Mouse (Mus musculus) midbrain, embryonic 16.5 days (tissue): ENCODE data around the gene Csrnp3. TPM values are rescaled to one million over a fixed set of nuclear protein-coding genes. Genes with fewer than 3 reads are reported as not detected.

ENCODE experiments used
- ATAC-seq: fragments of 200-750 bp; cut with Nextera tagmentation; 2 replicates; pipeline ENCODE4 v1.8.0; 2017; ENCODE audit warnings: moderate TSS enrichment
- H3K27ac ChIP-seq: fragments of 300-500 bp; sonication (generic); 2 replicates; pipeline ENCODE4 v1.5.1; 2014; ENCODE audit warnings: mild to moderate bottlenecking, low read length, mixed read lengths
- H3K27me3 ChIP-seq: fragments of 300-500 bp; sonication (generic); 2 replicates; pipeline ENCODE4 v1.6.1; 2014; ENCODE audit warnings: low read depth, low read length, mixed read lengths; ENCODE audit not compliant: control insufficient read depth, insufficient read depth
- H3K36me3 ChIP-seq: fragments of 300-500 bp; sonication (generic); 2 replicates; pipeline ENCODE4 v1.6.1; 2014; ENCODE audit warnings: mild to moderate bottlenecking, low read length, moderate library complexity, mixed read lengths; ENCODE audit not compliant: control insufficient read depth, insufficient read depth
- H3K4me1 ChIP-seq: fragments of 300-500 bp; sonication (generic); 2 replicates; pipeline ENCODE4 v1.6.1; 2014; ENCODE audit warnings: mild to moderate bottlenecking, low read length, mixed read lengths; ENCODE audit not compliant: control insufficient read depth, insufficient read depth
- H3K4me2 ChIP-seq: fragments of 300-500 bp; sonication (generic); 2 replicates; pipeline ENCODE4 v1.6.1; 2014; ENCODE audit warnings: mild to moderate bottlenecking, low read length, mixed read lengths
- H3K4me3 ChIP-seq: fragments of 300-500 bp; sonication (generic); 2 replicates; pipeline ENCODE4 v1.5.1; 2014; ENCODE audit warnings: low read depth, mild to moderate bottlenecking, low read length, moderate library complexity, mixed read lengths
- H3K9ac ChIP-seq: fragments of 300-500 bp; sonication (generic); 2 replicates; pipeline ENCODE4 v1.6.1; 2014; ENCODE audit warnings: low read depth, low read length, mixed read lengths
- H3K9me3 ChIP-seq: fragments of 300-500 bp; sonication (generic); replicated peaks from 2 replicates; pipeline ENCODE4 v1.6.1; 2014; ENCODE audit warnings: mild to moderate bottlenecking, low read length, mixed read lengths; ENCODE audit not compliant: control insufficient read depth, poor library complexity, severe bottlenecking
- WGBS: fragments of 180-500 bp; shearing (Covaris S2); extraction: QIAGEN DNeasy Blood & Tissue Kit; methylation state at CpG from one replicate; pipeline ENCODE4 v1.1.7; 2014; 5-methylcytosine and 5-hydroxymethylcytosine counted together
- polyA plus RNA-seq: library from polyadenylated mRNA; unstranded; fragments of >200 nt; fragmentation: Nextera tagmentation; extraction: Ambion mirVana; gene quantifications from 2 replicates; pipeline ENCODE4 v1.2.1, GENCODE M21; 2015

Gene Csrnp3
- polyA plus RNA-seq, 1 experiment from 2014 or later, result 56.0 TPM

DNA sequence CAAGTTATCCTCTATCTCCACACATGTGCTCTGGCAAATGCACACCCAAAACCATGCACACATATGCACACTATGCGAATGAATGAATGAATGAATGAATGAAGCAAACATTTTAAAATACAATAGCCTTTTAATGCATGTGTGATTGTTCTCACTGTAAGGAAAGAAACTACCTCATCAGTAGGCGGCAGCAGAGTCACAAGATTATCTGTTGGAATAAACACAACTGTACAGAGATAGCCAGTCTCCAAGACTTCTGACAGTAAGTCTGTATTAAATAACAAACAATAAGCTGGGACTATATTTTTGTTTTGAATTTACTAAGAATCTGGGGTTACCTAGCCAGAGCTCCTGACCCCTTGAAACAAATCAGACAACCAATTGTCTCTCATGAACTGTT lies 53.9 kb downstream of the Csrnp3 start:
- no peaks in the 10 kb centered on the region; the same call in 1 of the 2 replicates for H3K36me3 ChIP-seq
- ATAC-seq, result no peak
- WGBS, result 96% methylated on average over 2 of the region's 2 CpGs
- H3K4me3 ChIP-seq, result no peak overlapping the region
- H3K9me3 ChIP-seq, result no peaks in the 10 kb centered on the region
- H3K4me1 ChIP-seq, result peaks cover 12% of the 10 kb centered on the region
- H3K27ac ChIP-seq, result no peak overlapping the region
- H3K9ac ChIP-seq, result no peak overlapping the region
- no peaks in the 10 kb centered on the region for H3K27me3 ChIP-seq
- no peak overlapping the region for H3K4me2 ChIP-seq

DNA sequence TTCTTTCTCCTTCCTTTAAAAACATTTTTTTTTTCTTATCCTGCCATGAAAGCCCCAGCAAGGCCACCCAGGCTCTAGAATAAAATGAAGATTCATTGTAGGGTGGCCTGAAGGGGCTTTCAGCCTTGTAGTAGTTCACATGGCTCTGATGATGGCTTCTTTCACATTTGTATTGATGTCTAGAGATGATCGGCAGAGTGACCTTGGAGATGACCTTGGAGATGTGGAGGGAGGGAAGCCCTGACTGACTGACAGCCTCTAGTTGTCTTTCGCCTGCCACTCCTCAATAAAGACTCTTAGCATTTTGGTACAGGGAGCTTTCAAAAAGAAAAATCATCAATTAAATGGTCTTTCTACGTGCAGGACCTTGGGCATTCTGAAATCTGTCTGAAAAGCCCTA lies 63.0 kb downstream of the Csrnp3 start:
- no peak overlapping the region for H3K9ac ChIP-seq
- ATAC-seq, result no peak
- H3K27me3 ChIP-seq, result no peaks in the 10 kb centered on the region
- H3K9me3 ChIP-seq, result no peaks in the 10 kb centered on the region
- H3K4me1 ChIP-seq, result peaks cover 22% of the 10 kb centered on the region
- H3K27ac ChIP-seq, result peak overlapping the region; percentile 18; the same call in 1 of the 2 replicates
- H3K4me2 ChIP-seq, result no peak overlapping the region
- H3K4me3 ChIP-seq, result no peak overlapping the region
- 46% methylated on average over 3 of the region's 3 CpGs for WGBS
- no peaks in the 10 kb centered on the region for H3K36me3 ChIP-seq

DNA sequence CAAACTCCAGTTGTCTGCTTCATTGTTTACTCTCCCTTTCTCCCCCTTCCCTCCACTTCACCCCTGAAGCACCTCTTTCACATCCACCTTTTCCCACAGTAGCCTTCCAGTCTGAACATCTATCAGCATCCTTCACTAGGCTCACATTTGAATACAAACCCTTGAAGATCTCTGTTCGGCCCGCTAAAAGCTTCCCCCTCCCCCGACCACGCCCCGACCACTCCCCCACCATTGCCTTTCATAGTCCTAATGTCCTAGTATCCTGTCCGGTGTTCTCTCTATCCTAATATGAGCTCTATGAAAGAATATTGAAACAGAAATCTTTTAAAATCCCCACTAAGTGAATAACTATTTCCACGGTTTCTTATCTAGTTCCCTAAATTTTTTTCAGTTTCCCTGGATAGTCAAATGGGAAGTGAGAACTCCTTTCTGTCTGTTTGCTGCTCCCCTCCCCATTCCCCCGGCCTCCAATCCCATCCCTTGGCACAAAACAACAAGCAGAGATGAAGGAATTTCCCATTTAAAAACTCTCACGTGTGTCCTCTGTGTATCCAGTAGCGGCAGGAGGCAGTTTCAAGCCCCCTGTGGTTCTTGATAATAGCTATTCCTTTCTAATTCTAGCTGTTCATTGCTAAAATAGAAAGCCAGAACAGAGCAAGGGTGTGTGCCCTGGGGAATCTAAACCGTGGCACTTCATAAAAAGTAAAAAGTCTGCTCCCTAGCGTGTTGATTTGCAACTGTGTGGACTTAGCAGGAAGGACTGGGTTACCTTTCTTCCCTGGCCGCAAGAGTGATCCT lies 64.4 kb downstream of the Csrnp3 start:
- no peaks in the 10 kb centered on the region for H3K27me3 ChIP-seq
- 7% methylated on average over 13 of the region's 13 CpGs for WGBS
- no peak overlapping the region for H3K9ac ChIP-seq
- no peak overlapping the region for H3K4me3 ChIP-seq
- H3K9me3 ChIP-seq, result no peaks in the 10 kb centered on the region
- H3K27ac ChIP-seq, result peak overlapping the region; percentile 20; the same call in 1 of the 2 replicates
- H3K4me1 ChIP-seq, result peaks cover 22% of the 10 kb centered on the region
- no peaks in the 10 kb centered on the region for H3K36me3 ChIP-seq
- H3K4me2 ChIP-seq, result no peak overlapping the region
- ATAC-seq, result 0 out of 2 replicates have a peak, but pooled peaks have one; percentile 54

DNA sequence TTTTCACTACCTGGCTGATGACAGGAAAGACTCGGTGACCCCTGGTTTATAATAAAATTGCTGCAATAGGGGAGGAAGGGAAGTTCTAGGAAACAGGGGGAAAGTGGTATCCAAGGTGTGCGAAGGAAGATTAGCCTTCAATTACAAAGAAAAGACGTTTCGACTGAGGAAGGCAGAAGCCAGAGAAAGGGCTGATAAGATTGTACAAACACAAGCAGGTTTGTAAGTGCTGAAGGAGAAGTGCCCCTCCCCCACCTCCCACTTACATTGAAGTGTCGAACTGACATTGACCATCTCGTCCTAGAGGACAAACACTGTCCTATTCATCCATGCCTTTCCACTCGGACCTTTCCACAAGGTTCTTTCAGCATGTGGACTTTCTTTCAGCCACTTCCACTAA lies 70.4 kb downstream of the Csrnp3 start:
- Histone ChIP-seq H3K27me3 (no peaks in the 10 kb centered on the region), H3K4me3 (no peak overlapping the region), H3K4me1 (peaks cover 12% of the 10 kb centered on the region), H3K9ac (no peak overlapping the region), H3K9me3 (no peaks in the 10 kb centered on the region), H3K36me3 (0 out of 2 replicates have a peak, but pooled peaks cover 2% of the 10 kb centered on the region), H3K27ac (no peak overlapping the region), H3K4me2 (no peak overlapping the region)
- ATAC-seq, result no peak
- 62% methylated on average over 7 of the region's 7 CpGs for WGBS

DNA sequence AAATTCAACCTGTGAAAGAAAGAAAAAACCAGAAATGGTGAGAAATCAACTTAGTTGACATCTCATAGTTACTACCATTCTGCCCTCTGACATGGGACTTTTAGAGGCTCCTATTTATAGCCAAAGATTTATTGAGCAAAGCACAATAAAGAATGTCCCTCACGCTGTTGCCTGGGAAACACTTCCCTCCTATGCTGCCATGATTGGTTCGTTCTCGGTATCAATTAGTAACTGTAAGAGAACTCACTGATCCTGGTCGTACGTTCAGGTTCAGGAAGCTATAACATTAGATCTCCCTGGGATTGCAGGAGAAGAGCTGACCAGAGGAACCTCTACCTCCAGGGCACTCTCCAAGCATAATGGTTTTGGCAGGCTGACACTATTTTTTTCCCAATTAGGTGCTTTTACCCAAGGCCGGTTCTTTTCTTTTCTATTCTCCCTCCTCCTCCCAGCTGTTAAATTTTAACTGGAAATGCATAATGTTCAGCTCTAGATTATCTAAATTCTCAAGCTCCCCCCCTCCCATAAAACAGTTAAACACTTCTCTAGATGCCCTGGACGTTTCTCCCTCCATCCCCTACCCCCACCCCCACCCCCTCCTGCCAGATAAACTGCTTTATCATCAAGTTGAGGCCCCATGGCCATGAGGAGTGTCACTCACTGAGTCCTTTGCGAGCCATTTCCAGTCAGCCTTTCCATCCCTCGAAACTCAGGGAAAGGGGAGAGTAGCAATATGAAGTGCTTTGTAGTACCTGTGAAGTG lies 75.3 kb downstream of the Csrnp3 start:
- peak overlapping the region; percentile 54; the same call in 1 of the 2 replicates for H3K27ac ChIP-seq
- H3K9me3 ChIP-seq, result no peaks in the 10 kb centered on the region
- 29% methylated on average over 9 of the region's 9 CpGs for whole genome bisulfite sequencing
- peaks cover 13% of the 10 kb centered on the region for H3K4me1 ChIP-seq
- ATAC-seq, result no peak; the same call in 1 of the 2 replicates
- no peaks in the 10 kb centered on the region for H3K27me3 ChIP-seq
- no peak overlapping the region for H3K9ac ChIP-seq
- no peak overlapping the region for H3K4me3 ChIP-seq
- H3K4me2 ChIP-seq, result no peak overlapping the region; the same call in 1 of the 2 replicates
- 0 out of 2 replicates have a peak, but pooled peaks cover 2% of the 10 kb centered on the region for H3K36me3 ChIP-seq

DNA sequence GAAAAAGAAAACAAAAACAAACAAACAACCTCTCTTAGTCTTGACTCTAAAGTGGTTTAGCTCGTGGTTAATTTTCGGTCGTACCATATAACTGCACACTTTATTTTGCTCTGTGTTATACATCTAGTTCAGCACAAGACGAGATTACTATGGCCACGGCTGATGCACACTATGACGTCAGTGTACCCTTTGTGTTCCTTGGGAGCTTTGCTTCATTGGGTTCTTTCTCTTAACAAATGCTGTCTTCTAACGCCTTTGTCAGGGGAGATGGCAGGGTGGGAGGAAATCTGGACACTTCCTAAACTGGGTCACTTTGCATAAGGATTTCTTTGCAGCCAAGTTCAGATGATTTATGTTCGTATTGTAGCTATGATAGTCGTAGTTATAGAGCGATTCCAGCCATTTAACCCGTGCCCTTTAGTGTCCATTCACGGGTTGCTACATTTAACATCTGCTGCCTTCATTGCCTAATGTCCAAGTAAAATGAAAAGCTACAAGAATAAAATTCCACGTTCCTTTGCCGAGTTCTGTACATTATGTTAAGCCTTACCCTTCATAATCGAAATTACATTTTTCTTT lies 79.9 kb downstream of the Csrnp3 start:
- WGBS, result 59% methylated on average over 15 of the region's 15 CpGs

DNA sequence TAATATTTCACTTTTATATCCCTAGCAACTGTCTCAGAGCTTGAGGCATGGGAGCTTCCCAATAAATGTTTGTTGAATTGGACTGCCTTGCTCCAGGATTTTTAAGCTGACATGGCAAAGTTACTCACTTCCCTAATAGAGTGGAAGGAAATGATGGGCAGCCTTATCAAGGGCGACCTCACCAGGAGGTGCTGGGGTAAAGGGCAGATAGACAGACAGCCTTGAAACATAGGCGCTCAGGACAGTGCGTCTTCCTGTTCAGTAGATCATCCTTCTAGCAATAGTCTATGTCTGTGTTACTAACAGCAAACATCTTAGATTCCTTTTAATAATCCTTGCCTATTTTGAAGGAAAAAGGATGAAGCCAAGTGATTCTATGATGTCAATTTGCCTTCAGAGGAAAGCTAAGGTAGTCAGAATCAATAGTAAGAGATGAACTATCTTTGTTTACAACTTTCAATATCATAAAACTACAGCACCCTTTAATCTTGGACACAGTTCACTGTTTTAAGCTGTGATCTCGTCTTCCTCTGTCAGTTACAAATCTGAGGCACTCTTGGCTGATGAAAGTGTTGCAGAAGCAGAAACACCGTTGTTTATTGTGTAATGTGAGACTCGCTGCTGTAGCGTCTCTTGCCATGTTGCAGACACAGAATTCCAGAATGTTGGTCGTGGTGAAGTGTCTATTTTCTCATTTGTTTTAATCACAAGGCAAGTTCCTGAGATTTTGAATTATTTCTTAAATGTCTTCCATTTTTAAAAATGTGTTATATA lies 81.6 kb downstream of the Csrnp3 start:
- H3K4me2 ChIP-seq, result no peak overlapping the region
- H3K36me3 ChIP-seq, result no peaks in the 10 kb centered on the region
- no peak overlapping the region for H3K4me3 ChIP-seq
- H3K9me3 ChIP-seq, result no peaks in the 10 kb centered on the region
- H3K4me1 ChIP-seq, result peaks cover 3% of the 10 kb centered on the region
- H3K27ac ChIP-seq, result no peak overlapping the region
- no peak for ATAC-seq
- H3K9ac ChIP-seq, result no peak overlapping the region
- WGBS, result 80% methylated on average over 8 of the region's 8 CpGs
- no peaks in the 10 kb centered on the region for H3K27me3 ChIP-seq

More for the DNA sequence above, 79.9 kb downstream of the Csrnp3 start:
- no peaks in the 10 kb centered on the region for H3K27me3 ChIP-seq
- no peak overlapping the region for H3K4me2 ChIP-seq
- no peaks in the 10 kb centered on the region for H3K36me3 ChIP-seq
- peaks cover 13% of the 10 kb centered on the region for H3K4me1 ChIP-seq
- H3K4me3 ChIP-seq, result no peak overlapping the region
- H3K9me3 ChIP-seq, result no peaks in the 10 kb centered on the region
- no peak for ATAC-seq
- peak overlapping the region; percentile 38; the same call in 1 of the 2 replicates for H3K27ac ChIP-seq
- H3K9ac ChIP-seq, result no peak overlapping the region

DNA sequence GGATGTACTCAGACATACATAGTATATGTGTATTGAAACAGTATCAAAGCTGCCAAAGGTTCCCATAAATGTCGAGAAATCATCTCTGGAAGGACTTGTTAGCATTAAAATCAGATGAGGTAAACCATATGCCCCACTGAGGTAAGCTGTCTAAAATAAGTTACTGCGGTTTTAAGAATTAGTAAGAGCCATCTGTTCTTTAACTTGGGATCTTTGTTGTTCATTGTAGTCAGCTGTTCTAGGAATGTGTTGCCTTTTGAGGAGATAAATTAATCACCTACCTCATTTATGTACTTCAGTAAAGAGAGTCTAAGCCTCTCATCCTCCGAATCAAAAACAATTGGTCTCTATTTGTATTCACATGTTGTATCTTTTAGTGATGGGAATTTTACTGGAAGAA lies 83.7 kb downstream of the Csrnp3 start:
- 0 out of 2 replicates have a peak overlapping the region, but pooled peaks have one; percentile 25 for H3K9ac ChIP-seq
- peak overlapping the region; percentile 23; the same call in 1 of the 2 replicates for H3K4me2 ChIP-seq
- no peak overlapping the region for H3K4me3 ChIP-seq
- ATAC-seq, result no peak
- peaks cover 12% of the 10 kb centered on the region for H3K4me1 ChIP-seq
- H3K27ac ChIP-seq, result peak overlapping the region; percentile 68
- no peaks in the 10 kb centered on the region for H3K9me3 ChIP-seq
- H3K36me3 ChIP-seq, result no peaks in the 10 kb centered on the region
- no peaks in the 10 kb centered on the region for H3K27me3 ChIP-seq
- WGBS, result 23% methylated on average over 3 of the region's 3 CpGs
